11 mouse cellular contexts compared by ENCODE assay signal in genomic region chr6:54242286-54242685, GRCm38 (mm10).
DNase-seq lines count a peak whose midpoint lies in the region; ATAC-seq and TF ChIP-seq lines count a peak whose summit lies in the region.
"Had no signal": no experiment of that assay in that cellular context is flagged by ENCODE, and none has a peak within 500 bp of the region (broad histone marks: within the 10 kb centered on the region; RNA-seq: fewer than 3 reads in every experiment).

No protein-coding gene starts in this region.

- H3K4me1 ChIP-seq in liver, postnatal 0 days (ENCODE audit: insufficient read depth): no peaks in the 10 kb centered on the region; the same call in 1 of the 2 replicates
- H3K4me1 ChIP-seq: forebrain, embryonic 15.5 days had no signal

- H3K4me2 ChIP-seq in liver, postnatal 0 days (ENCODE audit: low read depth, low read length): peak overlapping the region; percentile 7; the same call in 1 of the 2 replicates
- H3K4me2 ChIP-seq: forebrain, embryonic 15.5 days had no signal

- H3K27me3 ChIP-seq in liver, postnatal 0 days (ENCODE audit: insufficient read depth, low read length): no peaks in the 10 kb centered on the region
- H3K27me3 ChIP-seq: forebrain, embryonic 15.5 days; Patski had no signal

- H3K36me3 ChIP-seq in liver, postnatal 0 days (replicated peaks; ENCODE audit: insufficient read depth, low read length): 0 out of 2 replicates have a peak, but pooled peaks cover 2% of the 10 kb centered on the region

- intact Hi-C loops in heart, postnatal 14 days (cut with DNase I): no loop called here

- WGBS in liver, postnatal 0 days (ENCODE audit: insufficient replicate concordance): 59% methylated on average over 9 of the region's 9 CpGs

- H3K4me3 ChIP-seq in liver, postnatal 0 days (ENCODE audit: low read depth, low read length): no peak overlapping the region
- H3K4me3 ChIP-seq: forebrain, embryonic 15.5 days had no signal

- H3K9me3 ChIP-seq in liver, postnatal 0 days (ENCODE audit: low read length): no peaks in the 10 kb centered on the region
- H3K9me3 ChIP-seq: forebrain, embryonic 15.5 days had no signal

- TF ChIP-seq CTCF in liver, postnatal 0 days (IDR thresholded peaks at IDR 0.05; ENCODE audit: low read depth): no peak

- H3K9ac ChIP-seq in liver, postnatal 0 days (replicated peaks): no peak overlapping the region
- H3K9ac ChIP-seq: forebrain, embryonic 15.5 days had no signal

- no peak for TF ChIP-seq EP300 in liver, postnatal 0 days (IDR thresholded peaks at IDR 0.05; ENCODE audit: low read depth)

- peak; percentile 38; the same call in 1 of the 2 replicates for ATAC-seq in liver, postnatal 0 days
- ATAC-seq: forebrain, embryonic 15.5 days; inflammation-experienced regulatory T-cells, adult 6 months; Patski had no signal

- no peak overlapping the region for H3K27ac ChIP-seq in liver, postnatal 0 days (ENCODE audit: low read depth)
- H3K27ac ChIP-seq: forebrain, embryonic 15.5 days had no signal

- DNase-seq in heart, adult 18-20 months: peak; percentile 25 to 30
- no peak for DNase-seq in heart, postnatal 14 days
- no peak for DNase-seq in liver, postnatal 0 days
- no peak for DNase-seq in liver
- DNase-seq in layer of hippocampus, adult 9-11 months: peak; percentile 53
- peak; percentile 60 for DNase-seq in right cerebral cortex, postnatal 25 days
- DNase-seq in adrenal gland, postnatal 36 days: no peak
- DNase-seq in B cell, adult 2 months: no peak

Comparison
In these comparisons a context has a peak if more than half of its experiments do, and no peak if none do; other contexts are left out.
1. DNase-seq: peak in heart, adult 18-20 months (2 of 2), layer of hippocampus, adult 9-11 months (single experiment) and right cerebral cortex, postnatal 25 days (single experiment); none in heart, postnatal 14 days (0 of 2), liver, postnatal 0 days (single experiment), liver (single experiment), adrenal gland, postnatal 36 days (0 of 2) and B cell, adult 2 months (0 of 2).